ENCODE assay signal across 19 mouse cellular contexts in genomic region chr6:28852342-28852741, GRCm38 (mm10).
"Had no signal": no experiment of that assay in that cellular context is flagged by ENCODE, and none has a peak within 500 bp of the region (broad histone marks: within the 10 kb centered on the region; RNA-seq: fewer than 3 reads in every experiment).

No protein-coding gene starts in this region.

- H3K27me3 ChIP-seq: limb, embryonic 12.5 days; limb, embryonic 15.5 days; megakaryocyte, embryonic 14.5 days; stomach, embryonic 15.5 days had no signal

- H3K36me3 ChIP-seq: limb, embryonic 12.5 days; midbrain, embryonic 12.5 days; stomach, embryonic 15.5 days had no signal

- H3K9me3 ChIP-seq: limb, embryonic 12.5 days; limb, embryonic 15.5 days; megakaryocyte, embryonic 14.5 days; midbrain, embryonic 12.5 days; stomach, embryonic 15.5 days had no signal

- H3K4me2 ChIP-seq: limb, embryonic 12.5 days; limb, embryonic 15.5 days; liver, embryonic 11.5 days; lung, embryonic 14.5 days; midbrain, embryonic 12.5 days; stomach, embryonic 15.5 days had no signal

- H3K27ac ChIP-seq: kidney, postnatal 0 days; limb, embryonic 12.5 days; limb, embryonic 15.5 days; liver, embryonic 14.5 days; midbrain, embryonic 12.5 days; stomach, embryonic 15.5 days had no signal

- DNase-seq: kidney, adult 2 months; kidney, postnatal 25 days; left cerebral cortex, postnatal 4 days; liver, postnatal 0 days; lung, embryonic 14.5 days; retina, postnatal 1 day; right cerebral cortex, postnatal 25 days; spleen, adult 18-20 months; thymus, postnatal 25 days had no signal

- ATAC-seq: intestine, postnatal 0 days; liver, postnatal 0 days; lung, postnatal 0 days had no signal

- H3K9ac ChIP-seq: limb, embryonic 12.5 days; limb, embryonic 15.5 days; liver, embryonic 14.5 days; liver, postnatal 0 days; lung, embryonic 14.5 days; midbrain, embryonic 12.5 days; stomach, embryonic 15.5 days had no signal

- H3K4me3 ChIP-seq: limb, embryonic 12.5 days; limb, embryonic 15.5 days; megakaryocyte, embryonic 14.5 days; midbrain, embryonic 12.5 days; stomach, embryonic 15.5 days had no signal
